Mouse (Mus musculus) cerebellum, adult 9-10 months (tissue): Measurements from ENCODE around the gene Klk1b1.
"Not testable (repeated sequence)": the region's sequence is repeated elsewhere in the genome, so short reads cannot be mapped to it uniquely, and the experiment has no call there.

Source experiments
- DNase-seq: peaks from one replicate; pipeline ENCODE4 v3.0.0; 2022

Klk1b1 gene

DNA sequence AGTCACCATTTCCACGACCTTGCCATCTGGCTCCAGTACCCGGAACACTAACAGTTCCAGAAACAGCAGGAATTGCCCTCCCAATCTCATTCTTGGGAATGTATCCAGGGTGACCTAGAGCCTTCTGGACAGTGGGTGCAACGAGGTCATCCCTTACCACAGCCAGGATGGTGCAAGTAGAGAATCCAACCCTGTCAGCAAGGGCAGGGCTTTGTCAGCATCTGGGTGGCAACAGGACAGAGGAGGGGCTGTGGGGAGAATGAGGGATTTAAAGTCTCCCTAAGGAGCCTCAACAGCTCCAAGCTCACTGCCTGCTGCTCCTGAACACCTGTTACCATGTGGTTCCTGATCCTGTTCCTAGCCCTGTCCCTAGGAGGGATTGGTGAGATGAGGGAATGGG is at the start of gene Klk1b1:
Gene Klk1b1 (plus strand): TSS at position 301 of the 400 bp plus-strand sequence.
- DNase-seq: no peak

GRCm38 (mm10) chr7:43918426-43918825 is 48.1 kb upstream of the Klk1b1 start:
- no peak for DNase-seq

GRCm38 (mm10) chr7:43918871-43919270 is 47.7 kb upstream of the Klk1b1 start:
- DNase-seq: no peak

DNA sequence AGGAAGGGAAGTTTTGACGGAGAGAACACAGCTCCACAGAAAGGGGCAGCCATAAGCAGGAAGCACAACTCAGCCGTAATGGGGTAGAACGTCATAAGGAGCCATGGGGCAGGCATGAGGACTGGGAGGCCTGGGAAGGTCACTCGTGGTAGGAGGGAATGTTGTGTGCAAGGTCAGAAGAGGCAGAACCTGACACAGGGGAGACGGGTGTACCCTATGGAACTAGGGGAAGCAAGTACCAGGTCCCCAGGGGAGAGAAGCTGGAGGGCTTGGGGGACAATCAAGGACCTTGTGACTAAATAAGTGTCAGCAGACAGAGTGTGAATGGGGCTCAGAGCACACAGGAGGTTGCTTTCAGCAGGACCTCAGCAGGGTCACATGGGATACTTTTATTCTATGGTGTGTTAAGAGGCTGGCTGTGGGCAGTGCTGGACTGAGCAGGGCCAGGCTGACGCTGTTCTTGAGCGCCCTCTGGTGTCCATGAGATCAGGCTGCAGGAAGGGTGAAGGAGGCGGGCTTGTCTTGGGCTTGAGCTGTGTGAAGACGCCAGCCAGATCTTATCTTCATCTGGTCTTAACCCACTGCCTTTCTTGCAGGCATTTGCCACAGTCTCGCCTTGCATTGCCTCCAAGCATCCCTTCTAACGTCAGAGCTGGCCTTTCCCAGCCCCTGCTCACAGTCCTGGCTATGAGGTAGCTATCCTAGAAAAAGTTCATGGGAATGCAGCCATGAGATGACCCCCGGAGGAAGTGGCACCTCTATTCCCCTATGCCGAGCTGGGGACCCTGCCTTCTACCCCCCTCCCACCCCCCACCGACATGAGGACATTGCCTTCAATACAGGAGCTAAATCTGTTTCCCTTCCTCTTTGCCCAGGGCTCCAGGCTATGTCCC is 46.7 kb upstream of the Klk1b1 start:
- peak; percentile 22 for DNase-seq

DNA sequence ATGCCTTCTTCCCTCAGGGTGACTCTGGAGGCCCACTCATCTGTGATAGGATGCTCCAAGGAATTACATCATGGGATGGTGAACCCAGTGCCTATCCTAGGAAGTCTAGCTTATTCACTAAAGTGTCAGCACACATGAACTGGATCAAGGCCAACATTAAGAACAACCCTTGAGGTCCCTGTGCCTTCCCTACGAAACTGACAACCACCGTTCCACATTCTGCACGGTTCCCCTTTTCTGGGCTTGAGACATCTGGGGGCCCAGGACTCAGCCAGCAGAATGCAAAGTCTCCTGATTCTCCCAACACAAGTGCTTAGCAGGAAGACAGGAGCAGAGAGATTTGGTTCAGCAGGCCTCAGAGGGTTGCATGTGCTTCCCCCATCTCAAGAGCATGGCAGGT is 46.0 kb upstream of the Klk1b1 start:
- no peak for DNase-seq

DNA sequence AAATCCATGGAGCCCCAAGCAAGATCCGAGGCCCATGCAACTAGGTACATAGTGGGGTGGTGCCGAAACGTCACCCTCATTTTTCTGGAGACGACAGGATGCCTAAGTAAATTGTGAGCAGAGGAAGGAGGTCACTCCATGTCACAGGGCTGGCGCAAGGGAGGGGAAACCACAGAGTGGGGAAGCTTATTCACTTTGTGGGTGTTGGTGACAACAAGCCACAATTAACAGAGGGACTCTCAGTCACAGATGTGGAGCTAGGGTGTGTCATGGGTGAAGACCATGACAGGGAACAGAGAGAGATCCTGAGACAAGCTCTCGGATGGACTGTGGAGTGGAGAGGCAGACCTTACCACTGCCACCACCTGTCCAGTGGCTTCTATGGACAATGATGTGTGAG is 45.5 kb upstream of the Klk1b1 start:
- no peak for DNase-seq

GRCm38 (mm10) chr7:43921941-43922340 is 44.6 kb upstream of the Klk1b1 start:
- no peak for DNase-seq

DNA sequence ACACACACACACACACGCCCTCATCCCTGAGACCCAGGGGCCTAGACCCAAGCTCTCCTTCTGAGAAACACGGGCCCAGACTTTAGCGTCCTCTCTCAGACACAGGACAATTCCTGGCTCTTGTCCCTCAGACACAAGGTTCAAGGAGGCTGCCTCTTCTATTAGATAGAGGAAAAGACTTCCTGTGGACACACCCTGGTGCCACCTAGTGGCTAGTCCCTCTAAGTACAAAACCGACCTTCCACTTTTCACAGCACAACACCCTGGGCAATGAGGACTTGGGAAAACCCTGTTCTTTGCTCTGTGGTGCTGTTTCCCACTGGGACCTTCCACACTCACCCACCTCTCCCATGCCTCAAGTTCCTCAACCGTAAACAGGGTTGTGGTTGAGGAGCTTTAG is 40.6 kb upstream of the Klk1b1 start:
- DNase-seq: no peak

- no peak for DNase-seq
Measured at GRCm38 (mm10) chr7:43928521-43928920, 38.0 kb upstream of the Klk1b1 start.

DNA sequence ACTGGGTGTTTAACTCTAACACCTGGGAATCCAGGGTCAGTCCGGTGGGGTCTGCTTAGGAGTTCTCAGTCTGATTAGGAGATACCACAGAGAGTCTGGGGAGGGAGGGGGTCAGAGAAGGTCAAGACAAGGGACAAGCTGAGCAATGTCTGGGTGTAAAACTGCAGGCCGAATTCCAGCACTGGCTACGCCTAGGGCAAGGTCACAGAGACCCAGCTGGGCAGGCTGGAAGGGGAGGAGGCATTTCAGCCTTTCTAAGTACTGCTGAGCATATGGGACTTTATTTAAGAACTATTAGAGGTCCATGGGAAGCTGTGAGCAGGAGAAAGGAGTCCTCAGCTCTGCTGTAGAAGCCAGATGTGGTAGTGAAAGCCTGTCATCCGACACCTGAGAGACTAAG is 34.2 kb upstream of the Klk1b1 start:
- no peak for DNase-seq

DNA sequence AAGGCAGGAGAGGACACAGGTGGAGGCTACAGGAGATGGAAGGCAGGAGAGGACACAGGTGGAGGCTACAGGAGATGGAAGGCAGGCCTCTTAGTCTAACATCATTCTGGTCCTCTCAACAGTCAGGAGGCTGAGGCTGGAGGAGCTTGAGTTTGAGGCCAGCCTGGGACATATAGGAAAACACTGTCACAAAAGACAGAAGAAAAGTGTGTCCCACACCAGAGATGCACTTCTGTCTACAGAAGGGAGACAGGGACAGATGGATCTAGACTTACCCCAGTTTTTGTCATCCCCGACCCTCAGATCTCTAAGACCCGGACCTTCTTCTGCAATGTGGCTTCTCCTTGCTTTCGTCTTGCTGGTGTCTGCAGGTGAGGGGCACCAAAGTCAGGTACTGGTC is 33.1 kb upstream of the Klk1b1 start, which contains the start of gene Klk15:
Gene Klk15 (plus strand): TSS at position 301 of the 400 bp plus-strand sequence.
- no peak for DNase-seq

- no peak for DNase-seq
Measured at GRCm38 (mm10) chr7:43934747-43935146, 31.8 kb upstream of the Klk1b1 start.

- DNase-seq: no peak
Measured at GRCm38 (mm10) chr7:43936551-43936950, 30.0 kb upstream of the Klk1b1 start.

DNA sequence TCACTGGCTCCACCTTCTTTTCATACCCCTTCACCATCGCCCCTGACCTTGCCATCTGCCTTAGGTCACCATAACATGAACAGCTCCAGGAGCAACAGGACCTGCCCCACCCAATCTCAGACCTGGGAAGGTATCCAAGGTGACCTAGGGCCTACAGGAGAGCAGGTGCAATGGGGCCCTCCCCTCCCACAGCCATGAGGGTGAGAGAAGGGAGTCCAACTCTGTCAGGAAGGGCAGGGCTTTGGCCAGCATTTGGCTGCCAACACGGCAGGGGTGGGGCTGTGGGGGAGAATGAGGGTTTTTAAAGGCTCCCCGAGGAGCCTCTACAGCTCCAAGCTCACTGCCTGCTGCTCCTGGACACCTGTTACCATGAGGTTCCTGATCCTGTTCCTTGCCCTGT is 24.3 kb upstream of the Klk1b1 start:
- DNase-seq: not testable (repeated sequence)

GRCm38 (mm10) chr7:43944727-43945264 is 21.8 kb upstream of the Klk1b1 start:
- no peak for DNase-seq

- no peak for DNase-seq
Measured at GRCm38 (mm10) chr7:43950364-43950763, 16.2 kb upstream of the Klk1b1 start, which contains the start of gene Klk1b8. TSS of gene Klk1b8 (plus strand) at chr7:43950664.

DNA sequence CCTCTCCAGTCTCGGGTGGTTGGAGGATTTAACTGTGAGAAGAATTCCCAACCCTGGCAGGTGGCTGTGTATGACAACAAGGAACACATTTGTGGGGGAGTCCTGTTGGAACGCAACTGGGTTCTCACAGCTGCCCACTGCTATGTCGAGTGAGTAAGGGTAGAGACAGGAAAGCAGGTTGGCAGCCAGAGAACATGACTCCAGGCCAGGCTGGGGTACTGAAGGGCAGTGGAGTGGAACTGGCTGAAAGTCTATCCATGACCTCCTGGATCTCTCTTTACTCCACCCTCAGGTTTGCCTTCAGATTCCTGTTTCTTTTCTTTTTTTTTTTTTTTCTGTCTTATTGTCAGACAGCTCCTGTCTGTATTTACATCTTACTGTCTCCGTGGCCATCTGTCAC is 13.8 kb upstream of the Klk1b1 start:
- no peak for DNase-seq

DNA sequence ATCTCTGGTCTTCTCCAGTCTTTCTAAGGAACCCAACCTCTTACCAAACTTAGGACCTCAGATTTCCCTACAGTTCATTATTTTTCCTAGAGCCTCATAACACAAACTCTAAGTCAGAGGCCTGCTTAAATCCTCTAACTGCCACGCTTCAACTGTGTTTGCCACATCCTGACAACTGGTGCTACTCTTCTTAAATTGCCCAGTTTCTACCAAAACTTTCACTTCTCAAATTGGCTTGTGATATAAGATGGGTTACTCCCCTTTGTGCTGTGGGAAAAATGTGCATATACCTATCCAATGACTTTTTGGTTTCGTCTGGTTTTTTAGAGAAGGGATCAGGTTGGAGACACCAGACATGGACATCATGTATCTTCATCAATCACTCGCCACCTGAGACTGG is 507 bp downstream of the Klk1b1 start:
- DNase-seq: no peak

- DNase-seq: no peak
Measured at GRCm38 (mm10) chr7:43967612-43968011, 1.1 kb downstream of the Klk1b1 start.

GRCm38 (mm10) chr7:43975761-43976160 is 9.2 kb downstream of the Klk1b1 start, which contains the start of gene Klk1b9:
TSS of gene Klk1b9 (plus strand) at chr7:43976061.
- not testable (repeated sequence) for DNase-seq

DNA sequence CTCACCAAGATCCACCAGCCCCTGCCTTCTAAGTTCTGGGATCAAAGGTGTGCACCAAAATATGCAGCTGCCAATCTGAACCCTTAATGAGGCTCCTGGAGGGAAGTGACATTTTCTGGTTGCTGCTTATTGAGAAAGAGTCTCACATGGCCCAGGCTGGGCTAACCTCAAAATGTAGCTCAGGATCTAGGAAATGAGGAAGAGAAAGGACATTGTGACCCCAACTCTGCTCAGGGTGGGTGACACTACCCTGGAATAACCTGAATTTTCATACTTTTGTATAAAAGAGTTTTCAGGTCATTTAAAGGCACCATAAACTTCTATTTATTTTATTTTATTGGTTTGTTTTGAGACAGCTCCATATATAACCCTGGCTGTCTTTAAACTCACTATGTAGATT is 19.1 kb downstream of the Klk1b1 start:
- DNase-seq: no peak

DNA sequence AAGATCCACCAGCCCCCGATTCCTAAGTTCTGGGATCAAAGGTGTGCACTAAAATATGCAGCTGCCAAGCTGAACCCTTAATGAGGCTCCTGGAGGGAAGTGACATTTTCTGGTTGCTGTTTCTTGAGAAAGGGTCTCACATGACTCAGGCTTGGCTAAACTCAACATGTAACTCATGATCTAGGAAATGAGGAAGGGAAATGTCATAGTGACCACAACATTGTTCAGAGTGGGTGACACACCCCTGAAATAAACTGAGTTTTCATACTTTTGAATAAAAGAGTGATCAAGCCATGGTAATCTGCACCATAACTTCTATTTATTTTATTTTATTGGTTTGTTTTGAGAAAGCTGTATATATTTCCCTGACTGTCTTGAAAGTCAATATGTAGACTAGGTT is 28.3 kb downstream of the Klk1b1 start:
- not testable (repeated sequence) for DNase-seq

DNA sequence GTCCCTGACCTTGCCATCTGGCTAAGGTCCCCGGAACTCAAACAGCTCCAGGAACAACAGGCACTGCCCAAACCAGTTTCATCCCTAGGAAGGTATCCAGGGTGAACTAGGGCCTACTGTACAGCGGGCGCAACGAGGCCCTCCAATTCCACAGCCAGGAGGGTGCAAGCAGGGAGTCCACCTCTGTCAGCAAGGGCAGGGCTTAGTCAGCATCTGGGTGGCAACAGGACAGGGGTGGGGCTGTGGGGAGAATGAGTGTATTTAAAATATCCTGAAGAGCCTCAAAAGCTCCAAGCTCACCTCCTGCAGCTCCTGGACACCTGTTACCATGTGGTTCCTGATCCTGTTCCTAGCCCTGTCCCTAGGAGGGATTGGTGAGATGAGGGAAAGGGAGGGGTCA is 29.0 kb downstream of the Klk1b1 start, which contains the start of gene Klk1b11:
Gene Klk1b11 (plus strand): TSS at position 301 of the 400 bp plus-strand sequence.
- DNase-seq: not testable (repeated sequence)

GRCm38 (mm10) chr7:44004847-44005246 is 38.3 kb downstream of the Klk1b1 start:
- DNase-seq: no peak
